Mouse (Mus musculus) kidney, adult 2 months (tissue): Measurements from ENCODE around the gene Adar. TPM values are rescaled to one million over a fixed set of nuclear protein-coding genes. Genes with fewer than 3 reads are reported as not detected.
A peak's percentile ranks its signal among the peaks of the same experiment; 100 is the strongest.

Experiments used
- DNase-seq: peaks from one replicate; pipeline ENCODE4 v3.0.0; 2021
- H3K27ac ChIP-seq: fragments of 200-500 bp; 2 replicates; pipeline ENCODE4 v1.5.1; 2012; ENCODE audit warnings: low read depth, low read length, control low read depth, inconsistent platforms; ENCODE audit not compliant: insufficient read depth
- H3K27me3 ChIP-seq: fragments of 200-500 bp; replicated peaks from 2 replicates; pipeline ENCODE4 v1.6.1; 2012; ENCODE audit warnings: mild to moderate bottlenecking, moderate library complexity, low read length, inconsistent platforms; ENCODE audit not compliant: control insufficient read depth, insufficient read depth
- H3K36me3 ChIP-seq: fragments of 200-500 bp; 2 replicates; pipeline ENCODE4 v1.6.1; 2012; ENCODE audit warnings: mild to moderate bottlenecking, moderate library complexity, low read length, inconsistent platforms; ENCODE audit not compliant: control insufficient read depth, insufficient read depth
- H3K4me1 ChIP-seq: fragments of 200-500 bp; 2 replicates; pipeline ENCODE4 v1.6.1; 2011; ENCODE audit warnings: low read length; ENCODE audit not compliant: control insufficient read depth, insufficient read depth
- H3K4me3 ChIP-seq: fragments of 200-500 bp; 2 replicates; pipeline ENCODE4 v1.5.1; 2011; ENCODE audit warnings: mild to moderate bottlenecking, low read depth, low read length, control low read depth; ENCODE audit not compliant: insufficient read depth
- CTCF ChIP-seq: fragments of 200-500 bp; conservative IDR thresholded peaks from 2 replicates; pipeline ENCODE4 v1.5.1; 2011; ENCODE audit warnings: low read depth, mild to moderate bottlenecking, control low read depth, low read length, moderate library complexity, mixed read lengths; ENCODE audit not compliant: insufficient read depth, insufficient read length
- POLR2A ChIP-seq: fragments of 200-500 bp; IDR thresholded peaks from one replicate; pipeline ENCODE4 v1.6.1; 2011; ENCODE audit warnings: low read depth, low read length, control low read depth
- WGBS: fragments of 180-500 bp; shearing (Covaris S2); methylation state at CpG from one replicate; pipeline ENCODE4 v1.1.7; 2018; 5-methylcytosine and 5-hydroxymethylcytosine counted together
- polyA plus RNA-seq: library from polyadenylated mRNA; depleted of rRNA; stranded (reverse); fragments of >200 nt; gene quantifications from 2 replicates; pipeline ENCODE4 v1.2.3, GENCODE M21; 2012; rRNA removed

Gene Adar
- 20.5 and 22.0 TPM in 2 replicates for polyA plus RNA-seq

GRCm38 (mm10) chr3:89714359-89715206 is at the start of gene Adar:
Adar (plus strand) TSS chr3:89715022.
- peak; percentile 67 for DNase-seq
- no peak within 1 kb of the TSS for H3K27ac ChIP-seq
- H3K36me3 ChIP-seq: no peaks in the 10 kb centered on the region
- no peaks in the 10 kb centered on the region for H3K27me3 ChIP-seq
- WGBS: 4% methylated on average over 28 of the region's 28 CpGs
- H3K4me1 ChIP-seq: no peaks in the 10 kb centered on the region
- H3K4me3 ChIP-seq: peak within 1 kb of the TSS; percentile 77
- TF ChIP-seq POLR2A: no peak
- TF ChIP-seq CTCF: peak; percentile 72

GRCm38 (mm10) chr3:89667131-89667530 is 47.7 kb upstream of the Adar start:
- no peak for TF ChIP-seq CTCF
- TF ChIP-seq POLR2A: no peak
- WGBS: 42% methylated on average over 11 of the region's 11 CpGs
- Histone ChIP-seq H3K4me1 (no peaks in the 10 kb centered on the region), H3K27me3 (no peaks in the 10 kb centered on the region), H3K36me3 (no peaks in the 10 kb centered on the region), H3K27ac (no peak overlapping the region), H3K4me3 (no peak overlapping the region)
- DNase-seq: no peak

- no peaks in the 10 kb centered on the region for H3K27me3 ChIP-seq
- H3K27ac ChIP-seq: no peak overlapping the region
- no peak for TF ChIP-seq CTCF
- no peak for TF ChIP-seq POLR2A
- 54% methylated on average over 6 of the region's 6 CpGs for WGBS
- DNase-seq: no peak
- H3K4me1 ChIP-seq: no peaks in the 10 kb centered on the region
- no peak overlapping the region for H3K4me3 ChIP-seq
- H3K36me3 ChIP-seq: no peaks in the 10 kb centered on the region
These were observed 43.5 kb upstream of the Adar start for GRCm38 (mm10) chr3:89671334-89671733.

GRCm38 (mm10) chr3:89672573-89673317 is 42.1 kb upstream of the Adar start:
- H3K4me1 ChIP-seq: no peaks in the 10 kb centered on the region
- no peaks in the 10 kb centered on the region for H3K36me3 ChIP-seq
- TF ChIP-seq POLR2A (no peak), CTCF (no peak)
- 69% methylated on average over 12 of the region's 12 CpGs for WGBS
- DNase-seq: no peak
- no peaks in the 10 kb centered on the region for H3K27me3 ChIP-seq
- H3K4me3 ChIP-seq: no peak overlapping the region
- H3K27ac ChIP-seq: no peak overlapping the region

- H3K36me3 ChIP-seq: no peaks in the 10 kb centered on the region
- H3K4me3 ChIP-seq: no peak overlapping the region
- TF ChIP-seq CTCF (no peak), POLR2A (no peak)
- H3K27me3 ChIP-seq: no peaks in the 10 kb centered on the region
- 68% methylated on average over 5 of the region's 5 CpGs for WGBS
- no peak for DNase-seq
- no peaks in the 10 kb centered on the region for H3K4me1 ChIP-seq
- no peak overlapping the region for H3K27ac ChIP-seq
These were observed 37.2 kb upstream of the Adar start for GRCm38 (mm10) chr3:89677617-89678016.

GRCm38 (mm10) chr3:89686031-89686430 is 28.8 kb upstream of the Adar start:
- H3K36me3 ChIP-seq: no peaks in the 10 kb centered on the region
- TF ChIP-seq POLR2A: no peak
- no peak for TF ChIP-seq CTCF
- WGBS: 57% methylated on average over 5 of the region's 5 CpGs
- no peak overlapping the region for H3K4me3 ChIP-seq
- H3K27me3 ChIP-seq: no peaks in the 10 kb centered on the region
- no peak for DNase-seq
- H3K4me1 ChIP-seq: no peaks in the 10 kb centered on the region
- no peak overlapping the region for H3K27ac ChIP-seq
